Mouse (Mus musculus): ENCODE measurements around the gene Olfr1357.

DNA sequence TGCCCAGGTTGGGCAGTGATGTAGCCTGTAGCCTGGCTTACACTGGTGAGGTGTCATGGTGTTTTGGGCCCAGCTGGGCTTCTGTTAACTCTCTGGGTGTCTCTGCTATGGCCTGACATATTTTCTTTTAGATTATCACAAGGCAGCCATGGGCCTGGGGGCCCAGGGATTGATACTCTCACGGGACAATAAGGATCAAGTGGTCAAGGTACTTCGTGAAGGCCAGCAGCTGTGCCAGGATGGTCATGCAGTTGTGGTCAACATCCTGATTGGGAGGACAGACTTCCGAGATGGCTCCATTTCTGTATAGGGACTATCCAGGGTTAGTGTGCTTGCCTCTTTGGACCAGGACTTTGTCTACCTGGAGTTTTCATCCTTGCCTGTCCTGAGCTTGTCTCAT is 33.9 kb downstream of the Olfr1357 start:
- TF ChIP-seq CTCF (IDR thresholded peaks at IDR 0.05; ENCODE audit: low read depth) (no peak), EP300 (IDR thresholded peaks at IDR 0.05; ENCODE audit: low read depth) (no peak)

All from liver, postnatal 0 days (tissue).